Comparison of ENCODE assay signal across 8 mouse cellular contexts in genomic region chr4:83417160-83417819, GRCm38 (mm10). TPM values are rescaled to one million over a fixed set of nuclear protein-coding genes. Genes with fewer than 3 reads are reported as not detected.
DNase-seq lines count a peak whose midpoint lies in the region; ATAC-seq and TF ChIP-seq lines count a peak whose summit lies in the region.

Snapc3 (plus strand) TSS chr4:83417724.

- peak within 1 kb of the TSS; percentile 93 for H3K4me3 ChIP-seq in forebrain, embryonic 10.5 days
- H3K4me3 ChIP-seq in heart, embryonic 15.5 days: peak within 1 kb of the TSS; percentile 86
- H3K4me3 ChIP-seq in liver, embryonic 14.5 days (ENCODE audit: insufficient read depth in 1 of 2, low read depth in 2 of 2, low read length in 2 of 2): peak within 1 kb of the TSS; percentile 88 to 99
- H3K4me3 ChIP-seq in neural tube, embryonic 11.5 days (ENCODE audit: low read depth, low read length): peak within 1 kb of the TSS; percentile 90
- H3K4me3 ChIP-seq in stomach, postnatal 0 days (ENCODE audit: low read depth, low read length): peak within 1 kb of the TSS; percentile 72

- H3K27ac ChIP-seq in forebrain, embryonic 10.5 days: peak within 1 kb of the TSS; percentile 95
- peak within 1 kb of the TSS; percentile 79 for H3K27ac ChIP-seq in heart, embryonic 15.5 days
- H3K27ac ChIP-seq in liver, embryonic 14.5 days: no peak within 1 kb of the TSS; the same call in 1 of the 2 replicates
- H3K27ac ChIP-seq in neural tube, embryonic 11.5 days (ENCODE audit: low read depth, low read length): peak within 1 kb of the TSS; percentile 69
- peak within 1 kb of the TSS; percentile 84 for H3K27ac ChIP-seq in stomach, postnatal 0 days (replicated peaks)

- H3K9ac ChIP-seq in heart, embryonic 15.5 days: peak within 1 kb of the TSS; percentile 83
- H3K9ac ChIP-seq in liver, embryonic 14.5 days (replicated peaks): peak within 1 kb of the TSS; percentile 95
- peak within 1 kb of the TSS; percentile 93 for H3K9ac ChIP-seq in neural tube, embryonic 11.5 days (ENCODE audit: low read length)
- peak within 1 kb of the TSS; percentile 78 for H3K9ac ChIP-seq in stomach, postnatal 0 days (ENCODE audit: low read length)

- peaks cover 15% of the 10 kb centered on the region for H3K4me1 ChIP-seq in forebrain, embryonic 10.5 days
- H3K4me1 ChIP-seq in heart, embryonic 15.5 days (replicated peaks): peaks cover 9% of the 10 kb centered on the region
- H3K4me1 ChIP-seq in liver, embryonic 14.5 days (replicated peaks; ENCODE audit: control insufficient read depth in 2 of 2, insufficient read depth in 2 of 2, low read length in 1 of 2): peaks cover 9 to 11% of the 10 kb centered on the region in 2 experiments
- H3K4me1 ChIP-seq in neural tube, embryonic 11.5 days (ENCODE audit: control insufficient read depth, insufficient read depth, low read length): 0 out of 2 replicates have a peak, but pooled peaks cover 4% of the 10 kb centered on the region
- peaks cover 3% of the 10 kb centered on the region for H3K4me1 ChIP-seq in stomach, postnatal 0 days (replicated peaks; ENCODE audit: control insufficient read depth, insufficient read depth)

- peaks cover 23% of the 10 kb centered on the region for H3K36me3 ChIP-seq in forebrain, embryonic 10.5 days (replicated peaks)
- H3K36me3 ChIP-seq in heart, embryonic 15.5 days: no peaks in the 10 kb centered on the region; the same call in 1 of the 2 replicates
- no peaks in the 10 kb centered on the region for H3K36me3 ChIP-seq in liver, embryonic 14.5 days (replicated peaks; ENCODE audit: control insufficient read depth, insufficient read depth, low read depth)
- no peaks in the 10 kb centered on the region for H3K36me3 ChIP-seq in neural tube, embryonic 11.5 days (ENCODE audit: control insufficient read depth, insufficient read depth, low read length)
- H3K36me3 ChIP-seq in stomach, postnatal 0 days (ENCODE audit: control insufficient read depth, insufficient read depth, low read length): no peaks in the 10 kb centered on the region

- TF ChIP-seq CTCF in liver, embryonic 14.5 days (IDR thresholded peaks at IDR 0.05; ENCODE audit: low read depth): peak; percentile 46
- peak; percentile 31; the same call in 1 of the 2 replicates for TF ChIP-seq CTCF in stomach, postnatal 0 days (IDR thresholded peaks at IDR 0.05; ENCODE audit: low read depth)

- H3K4me2 ChIP-seq in heart, embryonic 15.5 days: peak within 1 kb of the TSS; percentile 62
- peak within 1 kb of the TSS; percentile 77 for H3K4me2 ChIP-seq in liver, embryonic 14.5 days (ENCODE audit: low read depth)
- H3K4me2 ChIP-seq in neural tube, embryonic 11.5 days (ENCODE audit: low read depth): peak within 1 kb of the TSS; percentile 51
- peak within 1 kb of the TSS; percentile 68 for H3K4me2 ChIP-seq in stomach, postnatal 0 days (replicated peaks; ENCODE audit: low read depth)

- H3K9me3 ChIP-seq in forebrain, embryonic 10.5 days: peaks cover 4% of the 10 kb centered on the region; the same call in 1 of the 2 replicates
- H3K9me3 ChIP-seq in heart, embryonic 15.5 days (replicated peaks): no peaks in the 10 kb centered on the region
- H3K9me3 ChIP-seq in liver, embryonic 14.5 days (ENCODE audit: control insufficient read depth, low read length): no peaks in the 10 kb centered on the region
- no peaks in the 10 kb centered on the region for H3K9me3 ChIP-seq in neural tube, embryonic 11.5 days (ENCODE audit: control insufficient read depth, low read length)
- no peaks in the 10 kb centered on the region for H3K9me3 ChIP-seq in stomach, postnatal 0 days (ENCODE audit: control insufficient read depth, low read length)

- H3K27me3 ChIP-seq in forebrain, embryonic 10.5 days (ENCODE audit: poor library complexity, severe bottlenecking): no peaks in the 10 kb centered on the region
- H3K27me3 ChIP-seq in heart, embryonic 15.5 days: no peaks in the 10 kb centered on the region
- H3K27me3 ChIP-seq in liver, embryonic 14.5 days (ENCODE audit: control insufficient read depth, insufficient read depth, low read length): no peaks in the 10 kb centered on the region
- H3K27me3 ChIP-seq in neural tube, embryonic 11.5 days (ENCODE audit: control insufficient read depth, insufficient read depth, low read length): no peaks in the 10 kb centered on the region
- H3K27me3 ChIP-seq in stomach, postnatal 0 days (ENCODE audit: control insufficient read depth, insufficient read depth, low read length): no peaks in the 10 kb centered on the region

- no peak for TF ChIP-seq EP300 in liver, embryonic 14.5 days (IDR thresholded peaks at IDR 0.05; ENCODE audit: low read depth)
- TF ChIP-seq EP300 in stomach, postnatal 0 days (optimal IDR thresholded peaks at IDR 0.05): no peak

- ATAC-seq in heart, embryonic 15.5 days (replicated peaks; ENCODE audit: insufficient number of reproducible peaks, insufficient read depth, low FRiP score, low read depth): peak; percentile 99
- peak; percentile 98 for ATAC-seq in liver, embryonic 14.5 days (ENCODE audit: insufficient read depth)
- ATAC-seq in neural tube, embryonic 11.5 days (ENCODE audit: insufficient read depth, low FRiP score, low TSS enrichment): peak; percentile 100
- peak; percentile 100 for ATAC-seq in stomach, postnatal 0 days (ENCODE audit: low FRiP score, low TSS enrichment)

- peak; percentile 90 to 92 for DNase-seq in CD8-positive naive resting alpha-beta T cell, adult 2 months (ENCODE audit: low read depth in 2 of 2, low spot score in 2 of 2)
- peak; percentile 89 for DNase-seq in c-Kit-positive CD71-negative TER-119-negative erythroid progenitor cells, embryonic 14.5 days (ENCODE audit: low read depth)
- peak; percentile 97 for DNase-seq in forebrain, embryonic 10.5 days (ENCODE audit: extremely low spot score, low spot score)
- peak; percentile 97 to 98 for DNase-seq in kidney, postnatal 25 days
- peak; percentile 88 to 90 (median 90) for DNase-seq in liver, embryonic 14.5 days (ENCODE audit: low read depth in 3 of 3, low spot score in 3 of 3)
- peak; percentile 97 for DNase-seq in neural tube, embryonic 11.5 days (ENCODE audit: low spot score)
- peak; percentile 98 for DNase-seq in stomach, postnatal 0 days (ENCODE audit: low spot score)

- 2% methylated on average over 41 of the region's 41 CpGs for WGBS in forebrain, embryonic 10.5 days
- under 1% methylated on average over 41 of the region's 41 CpGs for WGBS in heart, embryonic 15.5 days
- 1% methylated on average over 41 of the region's 41 CpGs for WGBS in liver, embryonic 14.5 days (ENCODE audit: insufficient replicate concordance)
- 2% methylated on average over 41 of the region's 41 CpGs for WGBS in neural tube, embryonic 11.5 days
- under 1% methylated on average over 41 of the region's 41 CpGs for WGBS in stomach, postnatal 0 days

RNA-seq across cellular contexts. Expression of gene Snapc3, which starts in this region (rescaled TPM):
- 54.4 and 55.8 TPM in 2 replicates for polyA plus RNA-seq in forebrain, embryonic 10.5 days (2016; fragmentation: Nextera tagmentation; extraction: Ambion mirVana)
- polyA plus RNA-seq in heart, embryonic 15.5 days (2015; fragmentation: Nextera tagmentation; extraction: Ambion mirVana): 27.1 and 28.0 TPM in 2 replicates
- 5.7 and 6.4 TPM in 2 replicates for polyA plus RNA-seq in liver, embryonic 14.5 days (2012; rRNA removed)
- 8.3 and 8.5 TPM in 2 replicates for polyA plus RNA-seq in liver, embryonic 14.5 days (2014; fragmentation: Nextera tagmentation; extraction: Ambion mirVana)
- polyA plus RNA-seq in neural tube, embryonic 11.5 days (2014; fragmentation: Nextera tagmentation; extraction: Ambion mirVana): 77.8 and 78.4 TPM in 2 replicates
- 14.7 and 16.6 TPM in 2 replicates for polyA plus RNA-seq in stomach, postnatal 0 days (2015; fragmentation: Nextera tagmentation; extraction: Ambion mirVana)
